Mouse (Mus musculus): ENCODE results near the gene Srprb.

- TF ChIP-seq CTCF (IDR thresholded peaks at IDR 0.05), result peak; percentile 81
- no peak for TF ChIP-seq EP300 (IDR thresholded peaks at IDR 0.05)
These were observed 23.5 kb upstream of the Srprb start for GRCm38 (mm10) chr9:103225464-103225863.
